Mouse (Mus musculus): Measurements from ENCODE around the gene Kctd20. TPM values are rescaled to one million over a fixed set of nuclear protein-coding genes. Genes with fewer than 3 reads are reported as not detected.

Gene Kctd20
- total RNA-seq, 2 experiments from 2014 or later: 74.0 to 77.4 TPM

DNA sequence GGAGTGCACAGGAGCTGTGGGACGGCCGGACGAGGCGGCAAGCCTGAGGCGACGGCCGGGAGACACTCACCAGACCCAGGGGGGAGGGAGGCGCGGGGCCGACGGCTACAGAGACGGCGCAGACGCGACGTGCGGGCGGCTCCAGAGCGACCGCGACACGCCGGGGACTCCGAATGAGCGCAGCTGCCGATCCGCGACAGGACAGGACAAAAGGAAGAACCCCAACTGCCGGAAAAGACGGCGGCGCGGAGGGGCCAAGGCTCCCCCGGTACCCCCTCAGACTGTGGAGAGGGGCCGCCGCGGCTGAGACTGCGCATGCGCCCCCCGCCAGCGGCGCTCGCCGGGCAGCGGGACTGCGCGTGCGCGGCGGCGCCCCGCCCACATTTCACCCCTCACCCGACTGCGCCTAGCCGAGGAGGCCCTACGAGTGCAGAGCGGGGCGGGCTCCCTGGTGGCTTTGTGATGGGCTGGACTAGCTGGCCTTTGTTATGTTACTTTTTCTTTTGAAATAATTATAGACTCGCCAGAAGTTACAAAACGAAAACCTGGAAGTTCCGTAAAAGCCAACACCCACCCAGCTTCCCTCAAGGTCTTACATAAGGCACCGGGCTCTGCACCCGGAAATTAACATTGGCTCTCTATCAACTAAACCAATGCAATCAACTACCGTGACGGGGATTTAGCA lies 56.0 kb downstream of the Kctd20 start, which contains the start of gene Stk38:
TSS of gene Stk38 (minus strand) at position 355 of the 685 bp plus-strand sequence.
- intact Hi-C loops (cut with DNase I): no loop called here
- DNase-seq (ENCODE audit: low spot score in 2 of 2): peak; percentile 92 to 93

DNA sequence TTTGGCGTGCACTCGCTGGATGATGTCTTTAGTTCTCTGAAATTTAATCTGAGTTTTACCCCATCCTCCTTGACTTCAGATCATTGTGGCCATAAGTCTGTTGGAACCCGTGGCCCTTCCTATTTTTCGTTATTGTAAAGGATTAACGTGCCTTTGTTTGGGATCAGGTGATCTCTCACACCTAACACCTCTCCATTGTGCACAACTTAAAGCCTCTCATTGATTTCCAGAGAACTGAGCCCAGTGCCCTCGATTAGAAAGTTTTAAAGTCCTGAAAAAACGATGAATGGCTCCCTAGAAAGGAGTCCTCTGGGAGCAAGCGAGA lies 56.5 kb downstream of the Kctd20 start:
- intact Hi-C loops (cut with DNase I): no loop called here

DNA sequence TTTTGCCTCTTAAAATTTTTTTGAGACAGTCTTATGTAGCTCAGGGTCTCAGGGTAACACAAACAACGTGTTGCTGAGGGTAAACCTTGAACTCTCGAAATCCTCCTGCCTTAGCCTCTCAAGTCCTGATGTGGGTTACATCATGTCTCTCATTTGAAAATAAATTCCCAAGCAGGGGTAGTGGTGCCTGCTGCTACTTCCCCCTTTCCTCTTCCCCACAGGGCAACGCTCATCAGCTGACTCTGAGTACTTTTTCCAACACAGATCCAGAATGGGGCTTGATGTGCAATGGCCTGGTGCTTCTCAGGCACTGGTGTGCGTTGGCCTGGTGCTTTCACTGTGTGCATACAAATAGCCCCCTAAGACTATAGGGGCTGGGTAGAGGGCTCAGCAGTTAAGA lies 57.4 kb downstream of the Kctd20 start:
- DNase-seq (ENCODE audit: low spot score in 2 of 2): no peak
- intact Hi-C loops (cut with DNase I): no loop called here

More for the DNA sequence above, 56.5 kb downstream of the Kctd20 start:
- no peak for DNase-seq (ENCODE audit: low spot score in 2 of 2)

DNA sequence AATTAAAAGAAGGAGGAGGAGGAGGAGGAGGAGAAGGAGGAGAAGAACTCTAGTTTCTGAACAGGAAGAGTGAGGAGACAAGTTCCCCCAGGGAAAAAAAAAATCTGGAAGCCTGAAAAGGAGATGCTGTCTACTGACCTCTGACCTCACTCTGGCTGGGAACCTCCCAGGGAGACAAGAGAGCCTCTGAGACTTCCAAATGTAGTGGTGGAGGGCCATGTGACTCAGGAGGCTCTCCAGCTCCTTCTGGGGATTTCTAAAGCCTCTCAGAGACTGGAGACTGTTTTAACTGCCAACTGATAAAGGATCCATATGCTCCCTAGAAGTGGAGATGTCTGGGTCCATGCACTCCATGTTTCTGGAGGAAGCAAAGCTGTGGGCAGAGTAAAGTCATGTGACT lies 62.5 kb downstream of the Kctd20 start:
- no peak for DNase-seq (ENCODE audit: low spot score in 2 of 2)
- intact Hi-C loops (cut with DNase I): no loop called here

DNA sequence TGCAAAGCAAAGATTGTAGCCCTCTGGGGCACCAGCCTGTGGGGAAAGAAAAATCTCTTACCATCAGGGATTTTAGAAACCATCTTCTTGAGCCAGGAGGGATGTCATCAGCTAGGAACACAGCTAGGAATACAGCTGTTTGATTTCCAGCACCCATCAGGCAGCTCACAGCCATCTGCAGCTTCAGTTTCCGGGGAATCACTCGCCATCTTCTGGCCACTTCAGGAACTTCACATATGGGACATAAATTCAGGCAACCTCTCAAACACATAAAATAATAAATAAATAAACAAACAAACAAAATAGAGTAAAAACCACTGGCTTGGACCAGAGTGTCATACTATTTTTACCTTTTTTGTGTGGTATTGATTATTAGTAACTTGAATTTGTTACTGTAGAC lies 63.9 kb downstream of the Kctd20 start:
- intact Hi-C loops (cut with DNase I): no loop called here
- DNase-seq (ENCODE audit: low spot score in 2 of 2): no peak

DNA sequence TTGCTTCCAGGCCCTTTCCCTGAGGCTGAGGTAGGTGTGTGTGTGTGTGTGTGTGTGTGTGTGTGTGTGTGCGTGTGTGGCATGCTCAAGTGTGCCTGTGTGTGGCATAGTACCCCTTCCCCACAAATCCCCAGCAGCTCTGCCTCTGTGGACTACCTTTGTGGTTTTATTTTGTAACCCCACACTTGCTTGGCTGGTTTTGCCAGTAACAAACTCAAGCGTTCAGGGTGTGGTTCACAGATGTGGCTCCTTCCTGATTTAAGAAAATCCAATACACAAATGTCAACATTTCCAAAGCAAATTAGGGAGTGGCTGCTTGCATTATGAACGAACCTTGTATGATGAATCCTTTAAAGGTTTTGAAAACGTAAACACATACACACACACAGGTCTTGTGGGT lies 65.0 kb downstream of the Kctd20 start:
- intact Hi-C loops (cut with DNase I): no loop called here
- DNase-seq (ENCODE audit: low spot score in 2 of 2): no peak

DNA sequence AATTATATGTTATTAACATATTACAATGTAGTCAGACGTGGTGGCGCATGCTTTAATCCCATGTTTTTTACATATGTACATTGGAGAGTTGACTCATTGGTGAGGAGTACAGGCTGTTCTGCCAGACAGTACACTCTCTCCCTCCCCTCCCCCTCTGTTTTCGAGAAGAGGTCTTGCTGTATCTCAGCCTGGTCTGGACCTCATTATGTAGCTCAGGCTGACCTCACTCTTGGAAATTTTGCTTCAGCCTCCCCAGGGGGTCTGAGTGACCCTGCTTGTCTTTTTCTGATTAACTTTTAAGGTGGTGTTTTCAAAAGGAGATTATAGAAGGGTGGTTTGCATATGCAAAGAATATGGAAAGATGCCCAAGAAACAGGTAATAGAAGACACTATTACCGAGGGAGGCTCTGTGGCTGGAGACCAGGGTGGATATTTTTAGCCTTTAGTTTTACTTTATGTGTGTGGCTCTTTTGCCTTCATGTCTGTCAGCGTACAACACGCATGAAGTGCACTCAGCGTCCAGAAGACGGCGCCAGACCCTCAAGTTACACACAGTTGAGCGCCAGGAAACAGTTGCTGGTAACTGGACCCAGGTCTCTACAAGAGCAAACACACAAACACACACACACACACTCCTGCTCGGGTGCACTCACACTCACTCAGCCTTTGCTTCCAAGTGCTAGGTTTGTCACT lies 66.7 kb downstream of the Kctd20 start:
- DNase-seq (ENCODE audit: low spot score in 2 of 2): no peak
- intact Hi-C loops (cut with DNase I): no loop called here

Other genes starting within 250 kb of the Kctd20 start
- gene AC170998.1, start 225.9 kb upstream of the Kctd20 start, total RNA-seq (2021): 1 to 10 TPM; 2.2 to 3.6 TPM
- 1 to 10 TPM; 1.0 to 1.2 TPM for gene Mapk13, start 182.7 kb upstream of the Kctd20 start, total RNA-seq (2021)
- gene Brpf3, start 150.9 kb upstream of the Kctd20 start, total RNA-seq (2021): 10 to 100 TPM; 47.2 to 54.7 TPM
- under 1 TPM; 0.46 to 0.57 TPM for gene Pnpla1, start 93.5 kb upstream of the Kctd20 start, total RNA-seq (2021)
- gene 4930539E08Rik, start 36.6 kb upstream of the Kctd20 start, total RNA-seq (2021): 10 to 100 TPM in 1 of 2 experiments, 1 to 10 TPM in 1; 9.5 to 11.4 TPM
- not detected for gene Pxt1, start 8.1 kb upstream of the Kctd20 start, total RNA-seq (2021)
- gene Stk38, start 56.0 kb downstream of the Kctd20 start, total RNA-seq (2021): 10 to 100 TPM; 44.9 to 59.3 TPM
- 100 to 1,000 TPM; 113 to 117 TPM for gene Srsf3, start 80.7 kb downstream of the Kctd20 start, total RNA-seq (2021)
- gene Cdkn1a, start 139.0 kb downstream of the Kctd20 start, total RNA-seq (2021): 10 to 100 TPM; 36.0 to 54.2 TPM
- under 1 TPM in 1 of 2 experiments, not detected in 1; 0.14 TPM for gene Rab44, start 162.2 kb downstream of the Kctd20 start, total RNA-seq (2021)